In genomic region chr5:139805924-139806323, GRCm38 (mm10) we compare ENCODE assay signal across 27 mouse cellular contexts. TPM values are rescaled to one million over a fixed set of nuclear protein-coding genes. Genes with fewer than 3 reads are reported as not detected.
A peak's percentile ranks its signal among the peaks of the same experiment; 100 is the strongest.
DNase-seq lines count a peak whose midpoint lies in the region; ATAC-seq and TF ChIP-seq lines count a peak whose summit lies in the region.
"Had no signal": no experiment of that assay in that cellular context is flagged by ENCODE, and none has a peak within 500 bp of the region (broad histone marks: within the 10 kb centered on the region; RNA-seq: fewer than 3 reads in every experiment).

No protein-coding gene starts in this region.

- H3K27ac ChIP-seq in midbrain, embryonic 10.5 days (replicated peaks), result peak overlapping the region; percentile 72; the same call in 1 of the 2 replicates
- H3K27ac ChIP-seq in midbrain, postnatal 0 days (ENCODE audit: low read depth, low read length), result no peak overlapping the region
- peak overlapping the region; percentile 99 for H3K27ac ChIP-seq in liver, embryonic 16.5 days (ENCODE audit: low read length)
- H3K27ac ChIP-seq: embryonic facial prominence, embryonic 12.5 days; heart, embryonic 15.5 days had no signal

- WGBS in midbrain, embryonic 10.5 days, result 93% methylated on average over 8 of the region's 8 CpGs
- WGBS in midbrain, postnatal 0 days, result 85% methylated on average over 8 of the region's 8 CpGs
- 75% methylated on average over 8 of the region's 8 CpGs for WGBS in liver, embryonic 16.5 days (ENCODE audit: insufficient replicate concordance)

- H3K4me2 ChIP-seq in midbrain, postnatal 0 days (ENCODE audit: low read depth, low read length, poor library complexity, severe bottlenecking), result no peak overlapping the region
- H3K4me2 ChIP-seq in liver, embryonic 16.5 days (ENCODE audit: low read depth, low read length), result peak overlapping the region; percentile 61
- H3K4me2 ChIP-seq: embryonic facial prominence, embryonic 12.5 days; forebrain, embryonic 12.5 days; heart, embryonic 15.5 days had no signal

- TF ChIP-seq CTCF in midbrain, postnatal 0 days (IDR thresholded peaks at IDR 0.05), result no peak

- H3K27me3 ChIP-seq in midbrain, embryonic 10.5 days (ENCODE audit: low read depth, poor library complexity, severe bottlenecking), result no peaks in the 10 kb centered on the region
- no peaks in the 10 kb centered on the region for H3K27me3 ChIP-seq in midbrain, postnatal 0 days (ENCODE audit: insufficient read depth, low read length)
- H3K27me3 ChIP-seq in liver, embryonic 16.5 days (ENCODE audit: control insufficient read depth, insufficient read depth, low read depth, low read length), result no peaks in the 10 kb centered on the region
- H3K27me3 ChIP-seq: embryonic facial prominence, embryonic 12.5 days; forebrain, embryonic 12.5 days; heart, embryonic 15.5 days had no signal

- H3K36me3 ChIP-seq in midbrain, embryonic 10.5 days, result peaks cover 10% of the 10 kb centered on the region
- H3K36me3 ChIP-seq in midbrain, postnatal 0 days (ENCODE audit: insufficient read depth, low read length), result peaks cover 2% of the 10 kb centered on the region
- peaks cover 20% of the 10 kb centered on the region for H3K36me3 ChIP-seq in liver, embryonic 16.5 days (ENCODE audit: control insufficient read depth, insufficient read depth)

- ATAC-seq in midbrain, postnatal 0 days (ENCODE audit: low FRiP score), result no peak
- peak; percentile 48 for ATAC-seq in erythroid progenitor cell, adult 5-6 weeks (replicated peaks; ENCODE audit: low FRiP score, poor library complexity, severe bottlenecking)
- ATAC-seq in liver, embryonic 16.5 days (ENCODE audit: low read depth), result peak; percentile 20
- ATAC-seq: lung, postnatal 0 days had no signal

- DNase-seq in heart, adult 11 months, result peak; percentile 89
- no peak for DNase-seq in heart, adult 18-20 months
- DNase-seq in midbrain, embryonic 10.5 days (ENCODE audit: low spot score), result no peak
- no peak for DNase-seq in midbrain, postnatal 0 days (ENCODE audit: low spot score)
- DNase-seq in adrenal gland, adult (ENCODE audit: inconsistent age in 2 of 2, low spot score in 1 of 2), result no peak
- no peak for DNase-seq in right cerebral cortex, adult 2 months (ENCODE audit: low spot score in 2 of 2)
- DNase-seq: adrenal gland, adult 8-10 months; cerebellum, adult 2 months; kidney, adult 9 months; kidney, postnatal 4 days; midbrain, embryonic 14.5 days; right cerebral cortex, postnatal 25 days; thymus, adult 18-20 months had no signal

- H3K9ac ChIP-seq in midbrain, postnatal 0 days (replicated peaks; ENCODE audit: low read length, poor library complexity, severe bottlenecking), result no peak overlapping the region
- H3K9ac ChIP-seq in liver, embryonic 16.5 days (ENCODE audit: low read depth, low read length), result peak overlapping the region; percentile 75
- H3K9ac ChIP-seq: forebrain, embryonic 12.5 days; heart, embryonic 15.5 days had no signal

- H3K4me1 ChIP-seq in midbrain, embryonic 10.5 days, result peaks cover 22% of the 10 kb centered on the region
- H3K4me1 ChIP-seq in midbrain, postnatal 0 days (ENCODE audit: insufficient read depth, low read length), result no peaks in the 10 kb centered on the region
- peaks cover 57% of the 10 kb centered on the region for H3K4me1 ChIP-seq in liver, embryonic 16.5 days (ENCODE audit: control insufficient read depth, low read depth, low read length)

- no peaks in the 10 kb centered on the region for H3K9me3 ChIP-seq in midbrain, embryonic 10.5 days (replicated peaks)
- no peaks in the 10 kb centered on the region for H3K9me3 ChIP-seq in midbrain, postnatal 0 days (ENCODE audit: low read length)
- H3K9me3 ChIP-seq in liver, embryonic 16.5 days (replicated peaks; ENCODE audit: control insufficient read depth, low read length), result no peaks in the 10 kb centered on the region; the same call in 1 of the 2 replicates
- H3K9me3 ChIP-seq: embryonic facial prominence, embryonic 12.5 days; forebrain, embryonic 12.5 days; heart, embryonic 15.5 days had no signal

- H3K4me3 ChIP-seq in midbrain, embryonic 10.5 days, result no peak overlapping the region
- H3K4me3 ChIP-seq in midbrain, postnatal 0 days (ENCODE audit: low read depth, low read length), result no peak overlapping the region
- no peak overlapping the region for H3K4me3 ChIP-seq in liver, embryonic 16.5 days (ENCODE audit: low read depth, low read length)
- H3K4me3 ChIP-seq: embryonic facial prominence, embryonic 12.5 days; forebrain, embryonic 12.5 days; heart, embryonic 15.5 days had no signal

RNA-seq across cellular contexts. Expression of gene Tmem184a, which starts 13.8 kb away (rescaled TPM):
- under 1 TPM; 0.21 to 0.60 TPM for total RNA-seq in heart, adult 18-20 months (2021)
- 0.84 and 1.2 TPM in 2 replicates for polyA plus RNA-seq in midbrain, embryonic 10.5 days (2016; fragmentation: Nextera tagmentation; extraction: Ambion mirVana)
- total RNA-seq in midbrain, postnatal 0 days (2014; rRNA removed), result 0.05 TPM in 1 of 2 replicates, not detected in the other
- 0.16 and 0.29 TPM in 2 replicates for polyA plus RNA-seq in midbrain, postnatal 0 days (2015; fragmentation: Nextera tagmentation; extraction: Ambion mirVana)
- not detected in 2 replicates for total RNA-seq in erythroid progenitor cell, adult 5-6 weeks (2015; ENCODE audit: low replicate concordance)
- 0.13 TPM in 1 of 2 replicates, not detected in the other for total RNA-seq in erythroid progenitor cell, adult 5-6 weeks (2017; ENCODE audit: low replicate concordance)
- 0.95 and 1.7 TPM in 2 replicates for polyA plus RNA-seq in liver, embryonic 16.5 days (2015; fragmentation: Nextera tagmentation; extraction: Ambion mirVana)
- total RNA-seq: megakaryocyte progenitor cell, adult 5-6 weeks had no signal

RNA-seq across cellular contexts. Expression of gene Mafk, which starts 14.6 kb away (rescaled TPM):
- total RNA-seq in heart, adult 18-20 months (2021), result 10 to 100 TPM; 37.3 to 39.7 TPM
- polyA plus RNA-seq in midbrain, embryonic 10.5 days (2016; fragmentation: Nextera tagmentation; extraction: Ambion mirVana), result 9.7 and 9.9 TPM in 2 replicates
- 15.2 and 17.8 TPM in 2 replicates for total RNA-seq in midbrain, postnatal 0 days (2014; rRNA removed)
- 8.7 and 9.3 TPM in 2 replicates for polyA plus RNA-seq in midbrain, postnatal 0 days (2015; fragmentation: Nextera tagmentation; extraction: Ambion mirVana)
- total RNA-seq in erythroid progenitor cell, adult 5-6 weeks (2015; ENCODE audit: low replicate concordance), result 36.5 and 36.8 TPM in 2 replicates
- total RNA-seq in erythroid progenitor cell, adult 5-6 weeks (2017; ENCODE audit: low replicate concordance), result 45.3 and 55.7 TPM in 2 replicates
- polyA plus RNA-seq in liver, embryonic 16.5 days (2015; fragmentation: Nextera tagmentation; extraction: Ambion mirVana), result 43.3 and 44.6 TPM in 2 replicates

RNA-seq across cellular contexts. Expression of gene Gm26938, which starts 20.3 kb away (rescaled TPM):
- not detected for total RNA-seq in heart, adult 18-20 months (2021)
- not detected in 2 replicates for polyA plus RNA-seq in midbrain, embryonic 10.5 days (2016; fragmentation: Nextera tagmentation; extraction: Ambion mirVana)
- total RNA-seq in midbrain, postnatal 0 days (2014; rRNA removed), result 1.3 TPM in 1 of 2 replicates, not detected in the other
- not detected in 2 replicates for polyA plus RNA-seq in midbrain, postnatal 0 days (2015; fragmentation: Nextera tagmentation; extraction: Ambion mirVana)
- not detected in 2 replicates for total RNA-seq in erythroid progenitor cell, adult 5-6 weeks (2015; ENCODE audit: low replicate concordance)
- not detected in 2 replicates for total RNA-seq in erythroid progenitor cell, adult 5-6 weeks (2017; ENCODE audit: low replicate concordance)
- polyA plus RNA-seq in liver, embryonic 16.5 days (2015; fragmentation: Nextera tagmentation; extraction: Ambion mirVana), result 0.14 TPM in 1 of 2 replicates, not detected in the other
- total RNA-seq: adrenal gland, adult 8-10 months; CH12.LX; gastrocnemius, postnatal 4 days; layer of hippocampus, postnatal 14 days; left cerebral cortex, postnatal 10 days; megakaryocyte progenitor cell, adult 5-6 weeks had no signal
- polyA plus RNA-seq: brain, embryonic 14.5 days; cerebellum, adult 2 months; cortical plate, adult 2 months; embryonic facial prominence, embryonic 12.5 days; forebrain, embryonic 12.5 days; heart, embryonic 15.5 days; limb, embryonic 14.5 days; lung, postnatal 0 days had no signal

RNA-seq across cellular contexts. Expression of gene Psmg3, which starts 20.8 kb away (rescaled TPM):
- total RNA-seq in heart, adult 18-20 months (2021), result 10 to 100 TPM in 1 of 2 experiments, 1 to 10 TPM in 1; 8.1 to 10.1 TPM
- 100 and 102 TPM in 2 replicates for polyA plus RNA-seq in midbrain, embryonic 10.5 days (2016; fragmentation: Nextera tagmentation; extraction: Ambion mirVana)
- total RNA-seq in midbrain, postnatal 0 days (2014; rRNA removed), result 20.4 and 28.7 TPM in 2 replicates
- polyA plus RNA-seq in midbrain, postnatal 0 days (2015; fragmentation: Nextera tagmentation; extraction: Ambion mirVana), result 61.0 and 65.9 TPM in 2 replicates
- total RNA-seq in erythroid progenitor cell, adult 5-6 weeks (2015; ENCODE audit: low replicate concordance), result 3.2 and 25.2 TPM in 2 replicates
- total RNA-seq in erythroid progenitor cell, adult 5-6 weeks (2017; ENCODE audit: low replicate concordance), result 5.3 and 15.7 TPM in 2 replicates
- polyA plus RNA-seq in liver, embryonic 16.5 days (2015; fragmentation: Nextera tagmentation; extraction: Ambion mirVana), result 35.6 and 37.7 TPM in 2 replicates

RNA-seq across cellular contexts. Expression of gene Ints1, which starts 30.4 kb away (rescaled TPM):
- 10 to 100 TPM; 37.7 to 39.5 TPM for total RNA-seq in heart, adult 18-20 months (2021)
- polyA plus RNA-seq in midbrain, embryonic 10.5 days (2016; fragmentation: Nextera tagmentation; extraction: Ambion mirVana), result 33.4 and 34.7 TPM in 2 replicates
- total RNA-seq in midbrain, postnatal 0 days (2014; rRNA removed), result 129 and 130 TPM in 2 replicates
- 27.1 and 29.1 TPM in 2 replicates for polyA plus RNA-seq in midbrain, postnatal 0 days (2015; fragmentation: Nextera tagmentation; extraction: Ambion mirVana)
- 46.5 and 59.1 TPM in 2 replicates for total RNA-seq in erythroid progenitor cell, adult 5-6 weeks (2015; ENCODE audit: low replicate concordance)
- total RNA-seq in erythroid progenitor cell, adult 5-6 weeks (2017; ENCODE audit: low replicate concordance), result 31.3 and 72.7 TPM in 2 replicates
- polyA plus RNA-seq in liver, embryonic 16.5 days (2015; fragmentation: Nextera tagmentation; extraction: Ambion mirVana), result 10.4 and 11.2 TPM in 2 replicates
